In the genomic region with DNA sequence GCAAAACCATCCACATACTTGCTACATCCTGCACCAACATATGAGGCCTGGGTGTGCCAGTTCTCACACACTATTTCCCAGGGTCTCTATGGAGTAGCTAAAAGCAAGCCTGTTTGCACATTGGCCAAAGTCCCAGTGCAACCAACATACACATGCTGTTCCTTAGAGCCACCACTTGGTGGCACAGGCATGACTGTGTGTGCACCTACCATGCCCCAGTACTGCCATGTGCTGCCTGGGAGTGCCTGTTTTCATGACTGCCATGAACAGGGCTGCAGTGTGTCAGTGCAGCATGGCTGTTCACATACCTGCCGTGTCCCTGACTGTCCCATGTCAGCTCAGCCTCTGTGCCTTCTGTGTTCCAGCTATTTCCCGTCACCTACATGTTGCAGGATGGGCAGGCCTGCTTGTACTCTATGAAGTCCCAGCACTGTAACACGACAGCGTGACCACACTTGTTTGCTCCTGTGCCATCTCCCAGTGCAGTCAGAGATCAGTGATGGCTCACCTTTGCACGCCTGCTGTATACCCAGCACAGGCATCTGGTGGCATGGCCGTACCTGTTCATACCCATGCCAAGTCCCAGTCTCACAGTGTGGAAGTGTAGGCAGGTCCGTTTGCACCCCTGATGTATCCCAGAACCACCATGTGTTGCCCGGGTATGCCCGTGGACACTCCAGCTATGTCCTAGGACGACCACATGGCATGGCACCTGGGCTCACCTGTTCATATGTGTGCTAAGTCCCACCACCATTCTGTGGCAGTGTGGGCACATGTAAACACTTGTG, we compare ENCODE assay signal across 9 mouse cellular contexts. TPM values are rescaled to one million over a fixed set of nuclear protein-coding genes. Genes with fewer than 3 reads are reported as not detected.
DNase-seq lines count a peak whose midpoint lies in the region; ATAC-seq lines count a peak whose summit lies in the region.
"Had no signal": no experiment of that assay in that cellular context is flagged by ENCODE, and none has a peak within 500 bp of the region (broad histone marks: within the 10 kb centered on the region; RNA-seq: fewer than 3 reads in every experiment).

No protein-coding gene starts in this region.

- 0 out of 2 replicates have a peak, but pooled peaks have one; percentile 24 for ATAC-seq in limb, embryonic 11.5 days (ENCODE audit: insufficient number of reproducible peaks, low FRiP score, low TSS enrichment, low read depth)
- peak; percentile 58; the same call in 1 of the 2 replicates for ATAC-seq in forebrain, embryonic 14.5 days
- ATAC-seq in midbrain, embryonic 15.5 days (replicated peaks) = peak; percentile 58

- no peak overlapping the region for H3K4me2 ChIP-seq in limb, embryonic 11.5 days (ENCODE audit: low read depth, severe bottlenecking)
- H3K4me2 ChIP-seq in forebrain, embryonic 14.5 days (ENCODE audit: low read length) = no peak overlapping the region
- no peak overlapping the region for H3K4me2 ChIP-seq in midbrain, embryonic 15.5 days

- H3K4me1 ChIP-seq in limb, embryonic 11.5 days (ENCODE audit: control insufficient read depth, insufficient read depth, low read length) = no peaks in the 10 kb centered on the region
- no peaks in the 10 kb centered on the region for H3K4me1 ChIP-seq in limb, embryonic 10.5 days
- H3K4me1 ChIP-seq in forebrain, embryonic 14.5 days (ENCODE audit: control insufficient read depth, insufficient read depth, low read length) = peaks cover 3% of the 10 kb centered on the region; the same call in 1 of the 2 replicates
- H3K4me1 ChIP-seq in midbrain, embryonic 15.5 days = no peaks in the 10 kb centered on the region

- no peaks in the 10 kb centered on the region for H3K9me3 ChIP-seq in limb, embryonic 11.5 days (ENCODE audit: control insufficient read depth, low read length)
- H3K9me3 ChIP-seq in limb, embryonic 10.5 days (replicated peaks) = no peaks in the 10 kb centered on the region
- no peaks in the 10 kb centered on the region for H3K9me3 ChIP-seq in forebrain, embryonic 14.5 days (replicated peaks; ENCODE audit: control insufficient read depth, low read length)
- H3K9me3 ChIP-seq in midbrain, embryonic 15.5 days = no peaks in the 10 kb centered on the region

- WGBS in limb, embryonic 11.5 days = 85% methylated on average over 10 of the region's 10 CpGs
- 84% methylated on average over 10 of the region's 10 CpGs for WGBS in limb, embryonic 10.5 days
- WGBS in forebrain, embryonic 14.5 days = 81% methylated on average over 10 of the region's 10 CpGs
- WGBS in midbrain, embryonic 15.5 days = 78% methylated on average over 10 of the region's 10 CpGs

- no peaks in the 10 kb centered on the region for H3K36me3 ChIP-seq in limb, embryonic 11.5 days (ENCODE audit: control insufficient read depth, insufficient read depth, low read length)
- no peaks in the 10 kb centered on the region for H3K36me3 ChIP-seq in limb, embryonic 10.5 days
- no peaks in the 10 kb centered on the region for H3K36me3 ChIP-seq in forebrain, embryonic 14.5 days (ENCODE audit: control insufficient read depth, insufficient read depth, low read length)
- H3K36me3 ChIP-seq in midbrain, embryonic 15.5 days (replicated peaks) = no peaks in the 10 kb centered on the region

- H3K27ac ChIP-seq in limb, embryonic 11.5 days (replicated peaks; ENCODE audit: low read depth, low read length) = no peak overlapping the region
- no peak overlapping the region for H3K27ac ChIP-seq in limb, embryonic 10.5 days
- H3K27ac ChIP-seq in forebrain, embryonic 14.5 days (ENCODE audit: low read depth, low read length) = no peak overlapping the region
- H3K27ac ChIP-seq in midbrain, embryonic 15.5 days = no peak overlapping the region

- no peak for DNase-seq in limb, embryonic 11.5 days (ENCODE audit: low spot score)
- DNase-seq in limb, embryonic 10.5 days (ENCODE audit: low spot score) = no peak
- DNase-seq in ZHBTc4 (ENCODE audit: low read depth, low spot score) = peak; percentile 62
- peak; percentile 80 for DNase-seq in forebrain, embryonic 14.5 days (ENCODE audit: low spot score)
- DNase-seq in kidney, postnatal 4 days = peak; percentile 28 to 53
- no peak for DNase-seq in yolk sac, embryonic 10.5 days (ENCODE audit: low spot score)
- DNase-seq in spleen, adult 12 weeks (ENCODE audit: low spot score) = no peak

- no peak overlapping the region for H3K9ac ChIP-seq in limb, embryonic 11.5 days (ENCODE audit: low read length)
- no peak overlapping the region for H3K9ac ChIP-seq in forebrain, embryonic 14.5 days (ENCODE audit: low read length)
- no peak overlapping the region for H3K9ac ChIP-seq in midbrain, embryonic 15.5 days

- no peak overlapping the region for H3K4me3 ChIP-seq in limb, embryonic 11.5 days (ENCODE audit: low read depth, low read length)
- H3K4me3 ChIP-seq in limb, embryonic 10.5 days = no peak overlapping the region
- no peak overlapping the region for H3K4me3 ChIP-seq in forebrain, embryonic 14.5 days (ENCODE audit: low read depth, low read length)
- H3K4me3 ChIP-seq in midbrain, embryonic 15.5 days = no peak overlapping the region
- H3K4me3 ChIP-seq: erythroblast, embryonic 14.5 days had no signal

- no peaks in the 10 kb centered on the region for H3K27me3 ChIP-seq in limb, embryonic 11.5 days (ENCODE audit: control insufficient read depth, insufficient read depth, low read length)
- H3K27me3 ChIP-seq in limb, embryonic 10.5 days (ENCODE audit: low read depth, poor library complexity, severe bottlenecking) = no peaks in the 10 kb centered on the region
- no peaks in the 10 kb centered on the region for H3K27me3 ChIP-seq in forebrain, embryonic 14.5 days (replicated peaks; ENCODE audit: control insufficient read depth, insufficient read depth, low read length)
- H3K27me3 ChIP-seq in midbrain, embryonic 15.5 days (replicated peaks) = no peaks in the 10 kb centered on the region

RNA-seq across cellular contexts. Expression of gene Gnaz, which starts 29.8 kb away (rescaled TPM):
- 2.5 and 3.1 TPM in 2 replicates for polyA plus RNA-seq in limb, embryonic 11.5 days (2014; fragmentation: Nextera tagmentation; extraction: Ambion mirVana)
- polyA plus RNA-seq in limb, embryonic 10.5 days (2016; fragmentation: Nextera tagmentation; extraction: Ambion mirVana) = 2.6 and 3.4 TPM in 2 replicates
- 23.7 and 32.9 TPM in 2 replicates for polyA plus RNA-seq in forebrain, embryonic 14.5 days (2014; fragmentation: Nextera tagmentation; extraction: Ambion mirVana)
- polyA plus RNA-seq in midbrain, embryonic 15.5 days (2015; fragmentation: Nextera tagmentation; extraction: Ambion mirVana) = 86.2 and 96.0 TPM in 2 replicates

Comparison
In these comparisons a context has a peak if more than half of its experiments do, and no peak if none do; other contexts are left out.
1. DNase-seq: peak in ZHBTc4 (single experiment), forebrain, embryonic 14.5 days (single experiment) and kidney, postnatal 4 days (2 of 2); none in limb, embryonic 11.5 days (single experiment), limb, embryonic 10.5 days (single experiment), yolk sac, embryonic 10.5 days (single experiment) and spleen, adult 12 weeks (single experiment).
2. Peak in every context shown above with its lines, with median percentiles within 50 percentile points of each other: ATAC-seq.